Mouse (Mus musculus) midbrain, postnatal 0 days (tissue): ENCODE measurements around the gene Rnf145. TPM values are rescaled to one million over a fixed set of nuclear protein-coding genes. Genes with fewer than 3 reads are reported as not detected.

Experiments used
- ATAC-seq: fragments of 200-750 bp; cut with Nextera tagmentation; 2 replicates; pipeline ENCODE4 v1.8.0; 2017; ENCODE audit warnings: moderate number of reproducible peaks, mild to moderate bottlenecking, moderate TSS enrichment, moderate library complexity; ENCODE audit not compliant: low FRiP score
- DNase-seq: peaks from one replicate; pipeline ENCODE4 v3.0.0-alpha.2; 2015; ENCODE audit warnings: low spot score
- H3K27ac ChIP-seq: fragments of 300-500 bp; sonication (generic); 2 replicates; pipeline ENCODE4 v1.5.1; 2014; ENCODE audit warnings: low read depth, mild to moderate bottlenecking, low read length, mixed read lengths
- H3K27me3 ChIP-seq: fragments of 300-500 bp; sonication (generic); 2 replicates; pipeline ENCODE4 v1.6.1; 2014; ENCODE audit warnings: low read length, control low read depth, mixed read lengths; ENCODE audit not compliant: insufficient read depth
- H3K36me3 ChIP-seq: fragments of 300-500 bp; sonication (generic); 2 replicates; pipeline ENCODE4 v1.6.1; 2014; ENCODE audit warnings: low read length, control low read depth, mixed read lengths; ENCODE audit not compliant: insufficient read depth
- H3K4me1 ChIP-seq: fragments of 300-500 bp; sonication (generic); 2 replicates; pipeline ENCODE4 v1.6.1; 2014; ENCODE audit warnings: mild to moderate bottlenecking, control low read depth, antibody characterized with exemption, low read length, mixed read lengths; ENCODE audit not compliant: insufficient read depth
- H3K4me2 ChIP-seq: fragments of 300-500 bp; sonication (generic); 2 replicates; pipeline ENCODE4 v1.6.1; 2014; ENCODE audit warnings: low read depth, mild to moderate bottlenecking, low read length, mixed read lengths; ENCODE audit not compliant: poor library complexity, severe bottlenecking
- H3K4me3 ChIP-seq: fragments of 300-500 bp; sonication (generic); 2 replicates; pipeline ENCODE4 v1.5.1; 2014; ENCODE audit warnings: low read depth, mild to moderate bottlenecking, low read length, moderate library complexity
- H3K9ac ChIP-seq: fragments of 300-500 bp; sonication (generic); replicated peaks from 2 replicates; pipeline ENCODE4 v1.6.1; 2014; ENCODE audit warnings: mild to moderate bottlenecking, low read length, moderate library complexity, mixed read lengths; ENCODE audit not compliant: poor library complexity, severe bottlenecking
- H3K9me3 ChIP-seq: fragments of 300-500 bp; sonication (generic); 2 replicates; pipeline ENCODE4 v1.6.1; 2016; ENCODE audit warnings: low read length, control low read depth
- CTCF ChIP-seq: IDR thresholded peaks from 2 replicates; pipeline ENCODE4 v1.5.1; 2016; ENCODE audit warnings: antibody characterized with exemption, mild to moderate bottlenecking
- whole genome bisulfite sequencing: fragments of 180-500 bp; shearing (Covaris S2); extraction: QIAGEN DNeasy Blood & Tissue Kit; methylation state at CpG from one replicate; pipeline ENCODE4 v1.1.7; 2014; 5-methylcytosine and 5-hydroxymethylcytosine counted together
- polyA plus RNA-seq: library from polyadenylated mRNA; unstranded; fragments of >200 nt; fragmentation: Nextera tagmentation; extraction: Ambion mirVana; gene quantifications from 2 replicates; pipeline ENCODE4 v1.2.1, GENCODE M21; 2015
- total RNA-seq: library from RNA; depleted of rRNA; stranded (reverse); fragments of >200 nt; gene quantifications from 2 replicates; pipeline ENCODE4 v1.2.3, GENCODE M21; 2014

The Rnf145 gene
- total and polyA plus RNA-seq, 2 experiments from 2014 or later = 104 to 119 TPM

GRCm38 (mm10) chr11:44530382-44530781 lies 11.6 kb downstream of the Rnf145 start:
- no peak overlapping the region for H3K4me2 ChIP-seq
- no peaks in the 10 kb centered on the region for H3K4me1 ChIP-seq
- no peak for ATAC-seq
- no peak for DNase-seq
- no peak overlapping the region for H3K27ac ChIP-seq
- H3K4me3 ChIP-seq = no peak overlapping the region
- WGBS = 74% methylated on average over 8 of the region's 8 CpGs
- H3K27me3 ChIP-seq = no peaks in the 10 kb centered on the region
- peaks cover 20% of the 10 kb centered on the region for H3K36me3 ChIP-seq
- TF ChIP-seq CTCF = no peak
- no peaks in the 10 kb centered on the region for H3K9me3 ChIP-seq
- H3K9ac ChIP-seq = no peak overlapping the region

GRCm38 (mm10) chr11:44530867-44531266 lies 12.1 kb downstream of the Rnf145 start:
- H3K27ac ChIP-seq = no peak overlapping the region

GRCm38 (mm10) chr11:44531617-44532016 lies 12.9 kb downstream of the Rnf145 start:
- Histone ChIP-seq H3K27ac (no peak overlapping the region), H3K9ac (no peak overlapping the region), H3K4me3 (no peak overlapping the region), H3K9me3 (no peaks in the 10 kb centered on the region), H3K36me3 (peaks cover 17% of the 10 kb centered on the region), H3K4me2 (no peak overlapping the region), H3K4me1 (no peaks in the 10 kb centered on the region), H3K27me3 (no peaks in the 10 kb centered on the region)
- TF ChIP-seq CTCF = no peak
- no peak for ATAC-seq
- DNase-seq = no peak
- 86% methylated on average over 4 of the region's 4 CpGs for whole genome bisulfite sequencing

More at GRCm38 (mm10) chr11:44530867-44531266, 12.1 kb downstream of the Rnf145 start:
- no peak for TF ChIP-seq CTCF
- no peak for DNase-seq
- H3K36me3 ChIP-seq = peaks cover 17% of the 10 kb centered on the region
- WGBS = 95% methylated on average over 11 of the region's 11 CpGs
- no peak overlapping the region for H3K9ac ChIP-seq
- no peak for ATAC-seq
- H3K27me3 ChIP-seq = no peaks in the 10 kb centered on the region
- H3K4me1 ChIP-seq = no peaks in the 10 kb centered on the region
- H3K9me3 ChIP-seq = no peaks in the 10 kb centered on the region
- H3K4me2 ChIP-seq = no peak overlapping the region
- H3K4me3 ChIP-seq = no peak overlapping the region

GRCm38 (mm10) chr11:44532846-44533781 lies 14.3 kb downstream of the Rnf145 start:
- H3K36me3 ChIP-seq = peaks cover 12% of the 10 kb centered on the region
- no peak for ATAC-seq
- WGBS = 93% methylated on average over 17 of the region's 17 CpGs

GRCm38 (mm10) chr11:44534999-44535750 lies 16.4 kb downstream of the Rnf145 start:
- ATAC-seq = no peak
- Histone ChIP-seq H3K4me3 (no peak overlapping the region), H3K27ac (no peak overlapping the region), H3K4me2 (no peak overlapping the region), H3K9ac (no peak overlapping the region), H3K27me3 (no peaks in the 10 kb centered on the region), H3K9me3 (no peaks in the 10 kb centered on the region), H3K36me3 (peaks cover 10% of the 10 kb centered on the region), H3K4me1 (no peaks in the 10 kb centered on the region)
- DNase-seq = no peak
- 90% methylated on average over 12 of the region's 12 CpGs for WGBS
- TF ChIP-seq CTCF = no peak

More at GRCm38 (mm10) chr11:44532846-44533781, 14.3 kb downstream of the Rnf145 start:
- Histone ChIP-seq H3K4me2 (no peak overlapping the region), H3K9me3 (no peaks in the 10 kb centered on the region), H3K4me1 (no peaks in the 10 kb centered on the region), H3K9ac (no peak overlapping the region), H3K27ac (no peak overlapping the region), H3K27me3 (no peaks in the 10 kb centered on the region), H3K4me3 (no peak overlapping the region)
- no peak for TF ChIP-seq CTCF
- no peak for DNase-seq

- DNase-seq = no peak
- Histone ChIP-seq H3K27me3 (no peaks in the 10 kb centered on the region), H3K9ac (no peak overlapping the region), H3K27ac (no peak overlapping the region), H3K4me3 (no peak overlapping the region), H3K4me1 (no peaks in the 10 kb centered on the region), H3K9me3 (no peaks in the 10 kb centered on the region), H3K36me3 (peaks cover 10% of the 10 kb centered on the region), H3K4me2 (no peak overlapping the region)
- TF ChIP-seq CTCF = no peak
- 87% methylated on average over 7 of the region's 7 CpGs for WGBS
- no peak for ATAC-seq
Observed at GRCm38 (mm10) chr11:44537403-44537802, 18.6 kb downstream of the Rnf145 start.
